Mouse (Mus musculus) heart, embryonic 16.5 days (tissue): ENCODE data around the gene Rbm45. TPM values are rescaled to one million over a fixed set of nuclear protein-coding genes. Genes with fewer than 3 reads are reported as not detected.
A peak's percentile ranks its signal among the peaks of the same experiment; 100 is the strongest.

Experiments used
- ATAC-seq: fragments of 200-750 bp; cut with Nextera tagmentation; replicated peaks from 2 replicates; pipeline ENCODE4 v1.8.0; 2017; ENCODE audit warnings: moderate number of reproducible peaks; ENCODE audit not compliant: insufficient read depth, low FRiP score; ENCODE audit errors: extremely low read depth
- H3K27ac ChIP-seq: fragments of 300-500 bp; sonication (generic); 2 replicates; pipeline ENCODE4 v1.5.1; 2014; ENCODE audit warnings: mild to moderate bottlenecking, low read length, control low read depth, moderate library complexity
- H3K27me3 ChIP-seq: fragments of 300-500 bp; sonication (generic); 2 replicates; pipeline ENCODE4 v1.6.1; 2014; ENCODE audit warnings: low read length, mixed read lengths; ENCODE audit not compliant: control insufficient read depth, insufficient read depth
- H3K36me3 ChIP-seq: fragments of 300-500 bp; sonication (generic); 2 replicates; pipeline ENCODE4 v1.6.1; 2014; ENCODE audit not compliant: control insufficient read depth, insufficient read depth
- H3K4me1 ChIP-seq: fragments of 300-500 bp; sonication (generic); 2 replicates; pipeline ENCODE4 v1.6.1; 2014; ENCODE audit warnings: low read length, mixed read lengths; ENCODE audit not compliant: control insufficient read depth, insufficient read depth
- H3K4me2 ChIP-seq: fragments of 300-500 bp; sonication (generic); 2 replicates; pipeline ENCODE4 v1.6.1; 2014; ENCODE audit warnings: low read depth, mild to moderate bottlenecking, control low read depth, low read length
- H3K4me3 ChIP-seq: fragments of 300-500 bp; sonication (generic); 2 replicates; pipeline ENCODE4 v1.5.1; 2014; ENCODE audit warnings: mild to moderate bottlenecking, control low read depth, low read length
- H3K9ac ChIP-seq: fragments of 300-500 bp; sonication (generic); 2 replicates; pipeline ENCODE4 v1.6.1; 2014; ENCODE audit warnings: low read length, control low read depth
- H3K9me3 ChIP-seq: fragments of 300-500 bp; sonication (generic); replicated peaks from 2 replicates; pipeline ENCODE4 v1.6.1; 2016; ENCODE audit warnings: low read length; ENCODE audit not compliant: control insufficient read depth
- WGBS: fragments of 180-500 bp; shearing (Covaris S2); extraction: QIAGEN DNeasy Blood & Tissue Kit; methylation state at CpG from one replicate; pipeline ENCODE4 v1.1.7; 2014; 5-methylcytosine and 5-hydroxymethylcytosine counted together
- polyA plus RNA-seq: library from polyadenylated mRNA; unstranded; fragments of >200 nt; fragmentation: Nextera tagmentation; extraction: Ambion mirVana; gene quantifications from 2 replicates; pipeline ENCODE4 v1.2.1, GENCODE M21; 2015

Gene Rbm45
- polyA plus RNA-seq, result 10.6 and 12.3 TPM in 2 replicates

- Histone ChIP-seq H3K4me2 (peak within 1 kb of the TSS; percentile 83), H3K9me3 (no peaks in the 10 kb centered on the region), H3K27me3 (no peaks in the 10 kb centered on the region), H3K36me3 (peaks cover 11% of the 10 kb centered on the region), H3K27ac (peak within 1 kb of the TSS; percentile 50), H3K9ac (peak within 1 kb of the TSS; percentile 88), H3K4me1 (peaks cover 13% of the 10 kb centered on the region), H3K4me3 (peak within 1 kb of the TSS; percentile 87)
- WGBS, result under 1% methylated on average over 61 of the region's 61 CpGs
- ATAC-seq, result peak; percentile 86
Measured at GRCm38 (mm10) chr2:76369821-76370655, at the start of gene Rbm45. TSS of gene Rbm45 (plus strand) at chr2:76369984.

- H3K4me2 ChIP-seq, result no peak overlapping the region
- H3K9ac ChIP-seq, result no peak overlapping the region
- no peaks in the 10 kb centered on the region for H3K4me1 ChIP-seq
- H3K4me3 ChIP-seq, result no peak overlapping the region
- whole genome bisulfite sequencing, result 79% methylated on average over 6 of the region's 6 CpGs
- H3K27ac ChIP-seq, result no peak overlapping the region
- ATAC-seq, result no peak
- H3K27me3 ChIP-seq, result no peaks in the 10 kb centered on the region
- no peaks in the 10 kb centered on the region for H3K9me3 ChIP-seq
- H3K36me3 ChIP-seq, result no peaks in the 10 kb centered on the region
Measured at GRCm38 (mm10) chr2:76320336-76320735, 49.4 kb upstream of the Rbm45 start.

GRCm38 (mm10) chr2:76323185-76323875 is 46.5 kb upstream of the Rbm45 start:
- H3K9me3 ChIP-seq, result no peaks in the 10 kb centered on the region
- 84% methylated on average over 21 of the region's 21 CpGs for WGBS
- H3K36me3 ChIP-seq, result no peaks in the 10 kb centered on the region
- H3K9ac ChIP-seq, result no peak overlapping the region
- H3K4me2 ChIP-seq, result no peak overlapping the region
- ATAC-seq, result no peak
- H3K4me1 ChIP-seq, result no peaks in the 10 kb centered on the region
- H3K4me3 ChIP-seq, result no peak overlapping the region
- no peaks in the 10 kb centered on the region for H3K27me3 ChIP-seq
- no peak overlapping the region for H3K27ac ChIP-seq

- Histone ChIP-seq H3K9me3 (no peaks in the 10 kb centered on the region), H3K27ac (no peak overlapping the region), H3K4me3 (no peak overlapping the region), H3K9ac (no peak overlapping the region), H3K4me2 (no peak overlapping the region), H3K4me1 (no peaks in the 10 kb centered on the region), H3K36me3 (no peaks in the 10 kb centered on the region), H3K27me3 (no peaks in the 10 kb centered on the region)
- no peak for ATAC-seq
- WGBS, result 80% methylated on average over 5 of the region's 5 CpGs
Measured at GRCm38 (mm10) chr2:76324463-76324862, 45.3 kb upstream of the Rbm45 start.

GRCm38 (mm10) chr2:76326161-76326560 is 43.6 kb upstream of the Rbm45 start:
- WGBS, result 80% methylated on average over 3 of the region's 3 CpGs
- H3K4me3 ChIP-seq, result no peak overlapping the region
- H3K36me3 ChIP-seq, result no peaks in the 10 kb centered on the region
- no peaks in the 10 kb centered on the region for H3K27me3 ChIP-seq
- ATAC-seq, result no peak
- H3K4me1 ChIP-seq, result no peaks in the 10 kb centered on the region
- H3K27ac ChIP-seq, result no peak overlapping the region
- H3K9ac ChIP-seq, result no peak overlapping the region
- no peaks in the 10 kb centered on the region for H3K9me3 ChIP-seq
- no peak overlapping the region for H3K4me2 ChIP-seq

GRCm38 (mm10) chr2:76330081-76330480 is 39.7 kb upstream of the Rbm45 start:
- no peaks in the 10 kb centered on the region for H3K36me3 ChIP-seq
- ATAC-seq, result no peak
- no peak overlapping the region for H3K9ac ChIP-seq
- no peaks in the 10 kb centered on the region for H3K9me3 ChIP-seq
- H3K27ac ChIP-seq, result no peak overlapping the region
- no peaks in the 10 kb centered on the region for H3K27me3 ChIP-seq
- H3K4me2 ChIP-seq, result no peak overlapping the region
- WGBS, result 82% methylated on average over 5 of the region's 5 CpGs
- no peaks in the 10 kb centered on the region for H3K4me1 ChIP-seq
- H3K4me3 ChIP-seq, result no peak overlapping the region

- WGBS, result 49% methylated on average over 11 of the region's 11 CpGs
- no peak overlapping the region for H3K27ac ChIP-seq
- ATAC-seq, result no peak
- no peaks in the 10 kb centered on the region for H3K27me3 ChIP-seq
- no peaks in the 10 kb centered on the region for H3K36me3 ChIP-seq
- H3K4me1 ChIP-seq, result no peaks in the 10 kb centered on the region
- no peak overlapping the region for H3K4me3 ChIP-seq
- no peaks in the 10 kb centered on the region for H3K9me3 ChIP-seq
- no peak overlapping the region for H3K9ac ChIP-seq
- no peak overlapping the region for H3K4me2 ChIP-seq
Measured at GRCm38 (mm10) chr2:76332161-76332805, 37.5 kb upstream of the Rbm45 start.

- Histone ChIP-seq H3K9me3 (no peaks in the 10 kb centered on the region), H3K4me1 (0 out of 2 replicates have a peak, but pooled peaks cover 2% of the 10 kb centered on the region), H3K36me3 (no peaks in the 10 kb centered on the region), H3K27me3 (0 out of 2 replicates have a peak, but pooled peaks cover 3% of the 10 kb centered on the region), H3K9ac (no peak overlapping the region), H3K4me2 (no peak overlapping the region), H3K4me3 (no peak overlapping the region), H3K27ac (no peak overlapping the region)
- ATAC-seq, result no peak
- 74% methylated on average over 5 of the region's 5 CpGs for WGBS
Measured at GRCm38 (mm10) chr2:76334596-76334995, 35.2 kb upstream of the Rbm45 start.
